Mouse (Mus musculus) layer of hippocampus, adult 8-10 months (tissue): Measurements from ENCODE around the gene Nup214. TPM values are rescaled to one million over a fixed set of nuclear protein-coding genes. Genes with fewer than 3 reads are reported as not detected.
"Not testable (repeated sequence)": the region's sequence is repeated elsewhere in the genome, so short reads cannot be mapped to it uniquely, and the experiment has no call there.

Source experiments
- DNase-seq, 2 experiments: peaks; one replicate each; pipeline ENCODE4 v3.0.0; 2022; ENCODE audit warnings: low spot score in 2 of 2
- total RNA-seq, 4 experiments: library from RNA; stranded (reverse); gene quantifications; 2 replicates each; pipeline ENCODE4 v1.2.4; 2022

The Nup214 gene
- total RNA-seq, 4 experiments from 2014 or later = 62.3 to 69.6 (median 68.0) TPM

- DNase-seq = no peak
These were observed 10.7 kb upstream of the Nup214 start for GRCm38 (mm10) chr2:31963491-31963890.

GRCm38 (mm10) chr2:31964191-31964590, 10.0 kb upstream of the Nup214 start:
- no peak for DNase-seq

GRCm38 (mm10) chr2:31965110-31965509, 9.1 kb upstream of the Nup214 start:
- DNase-seq = no peak

- DNase-seq = no peak
These were observed 7.4 kb upstream of the Nup214 start for GRCm38 (mm10) chr2:31966801-31967200.

GRCm38 (mm10) chr2:31972589-31972988, 1.6 kb upstream of the Nup214 start:
- no peak for DNase-seq

- DNase-seq = no peak
These were observed 654 bp downstream of the Nup214 start for GRCm38 (mm10) chr2:31974809-31975371.

- DNase-seq = no peak
These were observed 13.5 kb downstream of the Nup214 start for GRCm38 (mm10) chr2:31987774-31988173.

- DNase-seq = no peak
These were observed 16.7 kb downstream of the Nup214 start for GRCm38 (mm10) chr2:31990961-31991360.

GRCm38 (mm10) chr2:31994896-31995295, 20.7 kb downstream of the Nup214 start:
- no peak for DNase-seq

- peak; percentile 61 to 79 for DNase-seq
These were observed 21.8 kb downstream of the Nup214 start for GRCm38 (mm10) chr2:31996060-31996459.

- DNase-seq = no peak
These were observed 23.3 kb downstream of the Nup214 start for GRCm38 (mm10) chr2:31997539-31997938.

GRCm38 (mm10) chr2:31998443-31998842, 24.2 kb downstream of the Nup214 start:
- DNase-seq = no peak

GRCm38 (mm10) chr2:32008311-32008710, 34.1 kb downstream of the Nup214 start:
- no peak for DNase-seq

- no peak for DNase-seq
These were observed 34.5 kb downstream of the Nup214 start for GRCm38 (mm10) chr2:32008716-32009115.

GRCm38 (mm10) chr2:32019704-32020103, 45.5 kb downstream of the Nup214 start:
- DNase-seq = no peak

GRCm38 (mm10) chr2:32020229-32020628, 46.0 kb downstream of the Nup214 start:
- no peak for DNase-seq

- DNase-seq = no peak
These were observed 50.1 kb downstream of the Nup214 start for GRCm38 (mm10) chr2:32024372-32024771.

GRCm38 (mm10) chr2:32029636-32030035, 55.4 kb downstream of the Nup214 start:
- peak; percentile 60 to 68 for DNase-seq

- no peak for DNase-seq
These were observed 59.2 kb downstream of the Nup214 start for GRCm38 (mm10) chr2:32033436-32033835.

- no peak for DNase-seq
These were observed 60.0 kb downstream of the Nup214 start for GRCm38 (mm10) chr2:32034206-32034605.

- no peak for DNase-seq
These were observed 63.1 kb downstream of the Nup214 start for GRCm38 (mm10) chr2:32037279-32037858.

GRCm38 (mm10) chr2:32038661-32039081, 64.4 kb downstream of the Nup214 start:
- DNase-seq = peak; percentile 68 to 71

GRCm38 (mm10) chr2:32040646-32041045, 66.4 kb downstream of the Nup214 start:
- not testable (repeated sequence) for DNase-seq
